Mouse (Mus musculus) lung, postnatal 0 days (tissue): Measurements from ENCODE around the gene Gm20441. TPM values are rescaled to one million over a fixed set of nuclear protein-coding genes. Genes with fewer than 3 reads are reported as not detected.

ENCODE experiments used
- ATAC-seq: fragments of 200-750 bp; cut with Nextera tagmentation; 2 replicates; pipeline ENCODE4 v1.8.0; 2017; ENCODE audit warnings: moderate library complexity
- DNase-seq: peaks from one replicate; pipeline ENCODE4 v3.0.0-alpha.2; 2016; ENCODE audit warnings: low spot score
- H3K27ac ChIP-seq: fragments of 300-500 bp; sonication (generic); 2 replicates; pipeline ENCODE4 v1.5.1; 2014; ENCODE audit warnings: antibody characterized with exemption, mild to moderate bottlenecking, low read length, mixed read lengths
- H3K27me3 ChIP-seq: fragments of 300-500 bp; sonication (generic); replicated peaks from 2 replicates; pipeline ENCODE4 v1.6.1; 2014; ENCODE audit warnings: low read length, mixed read lengths; ENCODE audit not compliant: insufficient read depth
- H3K36me3 ChIP-seq: fragments of 300-500 bp; sonication (generic); 2 replicates; pipeline ENCODE4 v1.6.1; 2014; ENCODE audit warnings: low read length, mixed read lengths; ENCODE audit not compliant: insufficient read depth
- H3K4me1 ChIP-seq: fragments of 300-500 bp; sonication (generic); 2 replicates; pipeline ENCODE4 v1.6.1; 2014; ENCODE audit warnings: antibody characterized with exemption, low read depth, low read length, mixed read lengths; ENCODE audit not compliant: insufficient read depth
- H3K4me2 ChIP-seq: fragments of 300-500 bp; sonication (generic); replicated peaks from 2 replicates; pipeline ENCODE4 v1.6.1; 2014; ENCODE audit warnings: low read depth, mild to moderate bottlenecking, low read length, moderate library complexity, mixed read lengths
- H3K4me3 ChIP-seq: fragments of 300-500 bp; sonication (generic); 2 replicates; pipeline ENCODE4 v1.5.1; 2014; ENCODE audit warnings: low read depth, low read length
- H3K9ac ChIP-seq: fragments of 300-500 bp; sonication (generic); replicated peaks from 2 replicates; pipeline ENCODE4 v1.6.1; 2014; ENCODE audit warnings: low read depth, mild to moderate bottlenecking
- H3K9me3 ChIP-seq: fragments of 300-500 bp; sonication (generic); 2 replicates; pipeline ENCODE4 v1.6.1; 2016; ENCODE audit warnings: low read length, mixed read lengths
- CTCF ChIP-seq: IDR thresholded peaks from 2 replicates; pipeline ENCODE4 v1.5.1; 2016; ENCODE audit warnings: antibody characterized with exemption, mild to moderate bottlenecking
- EP300 ChIP-seq: IDR thresholded peaks from 2 replicates; pipeline ENCODE4 v1.6.1; 2016; ENCODE audit warnings: antibody characterized with exemption, mild to moderate bottlenecking, control low read depth
- WGBS: fragments of 180-500 bp; shearing (Covaris S2); extraction: QIAGEN DNeasy Blood & Tissue Kit; methylation state at CpG from one replicate; pipeline ENCODE4 v1.1.7; 2014; 5-methylcytosine and 5-hydroxymethylcytosine counted together
- polyA plus RNA-seq: library from polyadenylated mRNA; unstranded; fragments of >200 nt; fragmentation: Nextera tagmentation; extraction: Ambion mirVana; gene quantifications from 2 replicates; pipeline ENCODE4 v1.2.1, GENCODE M21; 2015

Gene Gm20441
- not detected in 2 replicates for polyA plus RNA-seq

DNA sequence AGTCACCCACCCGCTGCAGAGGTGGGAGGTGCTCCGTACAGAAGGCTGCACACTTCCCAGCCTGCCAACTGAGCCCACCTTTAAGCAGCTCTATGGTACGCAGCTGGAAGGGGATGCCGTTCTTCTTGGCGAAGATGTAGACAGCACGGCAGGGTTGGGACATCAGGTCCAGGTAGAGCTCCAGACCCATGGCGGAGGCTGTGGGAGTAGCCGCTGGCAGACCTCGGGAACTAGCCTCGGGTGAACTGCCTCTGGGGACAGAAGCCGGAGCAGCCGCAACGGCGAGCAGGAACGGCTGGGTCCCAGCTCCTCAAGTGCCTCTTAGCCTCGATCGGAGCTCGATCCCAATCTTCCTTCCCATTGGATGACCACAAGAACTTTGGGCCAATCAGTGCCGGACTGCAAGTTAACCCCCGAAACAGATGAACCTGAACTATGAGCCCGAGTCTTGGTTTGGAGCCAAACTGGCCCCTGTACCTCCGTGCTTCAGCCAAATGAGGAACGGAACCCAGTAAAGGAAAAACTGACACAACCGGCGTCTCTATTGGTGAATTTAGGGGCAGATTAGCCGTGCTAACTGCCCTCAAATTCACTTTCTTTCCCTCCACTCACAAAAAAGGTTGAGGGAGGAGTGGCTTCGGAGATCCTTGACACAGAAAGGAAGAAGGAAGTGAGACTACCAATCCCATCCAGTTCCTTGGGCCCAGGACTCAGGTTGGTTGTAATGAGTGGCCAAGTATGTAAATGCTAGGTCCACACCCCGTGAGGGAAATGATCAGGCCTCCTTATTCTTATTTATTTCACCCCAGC is at the start of gene Gm20441, which contains the start of gene Gstt3:
Gene Gm20441, minus strand, starts transcription at position 186 of the 810 bp plus-strand sequence.
Gene Gstt3, minus strand, starts transcription at position 646 of the 810 bp plus-strand sequence.
- peak; percentile 92 for ATAC-seq
- H3K9me3 ChIP-seq: no peaks in the 10 kb centered on the region
- DNase-seq: peak; percentile 94
- H3K4me3 ChIP-seq: peak within 1 kb of the TSS; percentile 51
- H3K36me3 ChIP-seq: no peaks in the 10 kb centered on the region
- no peak for TF ChIP-seq EP300
- 0 out of 2 replicates have a peak, but pooled peaks have one; percentile 5 for TF ChIP-seq CTCF
- WGBS: 1% methylated on average over 28 of the region's 28 CpGs
- H3K27me3 ChIP-seq: no peaks in the 10 kb centered on the region
- peak within 1 kb of the TSS; percentile 85 for H3K4me2 ChIP-seq
- H3K4me1 ChIP-seq: 0 out of 2 replicates have a peak, but pooled peaks cover 4% of the 10 kb centered on the region
- peak within 1 kb of the TSS; percentile 82 for H3K27ac ChIP-seq
- H3K9ac ChIP-seq: peak within 1 kb of the TSS; percentile 54

DNA sequence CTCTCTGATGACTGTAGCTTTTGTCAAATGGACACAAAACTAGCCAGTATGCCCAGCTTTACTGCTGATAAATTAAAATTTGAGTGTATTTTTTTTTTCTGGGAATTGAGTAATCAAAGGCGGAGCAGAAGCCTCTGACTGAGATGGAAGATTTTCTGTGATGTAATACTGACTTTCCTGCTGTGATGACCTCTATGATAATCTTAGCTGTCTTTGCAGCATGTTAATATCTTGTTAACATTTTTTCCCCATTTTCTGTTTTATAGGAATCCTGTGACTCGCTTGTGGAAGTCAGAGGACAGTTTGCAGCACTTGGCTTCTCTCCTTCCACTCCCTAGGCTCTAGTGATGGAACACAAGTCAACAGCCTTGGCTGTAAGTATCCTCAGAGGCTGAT is 49.5 kb upstream of the Gm20441 start:
- Histone ChIP-seq H3K9me3 (no peaks in the 10 kb centered on the region), H3K4me2 (no peak overlapping the region), H3K4me1 (no peaks in the 10 kb centered on the region), H3K27me3 (no peaks in the 10 kb centered on the region), H3K4me3 (no peak overlapping the region), H3K36me3 (no peaks in the 10 kb centered on the region), H3K27ac (no peak overlapping the region), H3K9ac (no peak overlapping the region)
- 77% methylated on average over 2 of the region's 2 CpGs for WGBS
- TF ChIP-seq CTCF (no peak), EP300 (no peak)
- DNase-seq: no peak
- no peak for ATAC-seq

DNA sequence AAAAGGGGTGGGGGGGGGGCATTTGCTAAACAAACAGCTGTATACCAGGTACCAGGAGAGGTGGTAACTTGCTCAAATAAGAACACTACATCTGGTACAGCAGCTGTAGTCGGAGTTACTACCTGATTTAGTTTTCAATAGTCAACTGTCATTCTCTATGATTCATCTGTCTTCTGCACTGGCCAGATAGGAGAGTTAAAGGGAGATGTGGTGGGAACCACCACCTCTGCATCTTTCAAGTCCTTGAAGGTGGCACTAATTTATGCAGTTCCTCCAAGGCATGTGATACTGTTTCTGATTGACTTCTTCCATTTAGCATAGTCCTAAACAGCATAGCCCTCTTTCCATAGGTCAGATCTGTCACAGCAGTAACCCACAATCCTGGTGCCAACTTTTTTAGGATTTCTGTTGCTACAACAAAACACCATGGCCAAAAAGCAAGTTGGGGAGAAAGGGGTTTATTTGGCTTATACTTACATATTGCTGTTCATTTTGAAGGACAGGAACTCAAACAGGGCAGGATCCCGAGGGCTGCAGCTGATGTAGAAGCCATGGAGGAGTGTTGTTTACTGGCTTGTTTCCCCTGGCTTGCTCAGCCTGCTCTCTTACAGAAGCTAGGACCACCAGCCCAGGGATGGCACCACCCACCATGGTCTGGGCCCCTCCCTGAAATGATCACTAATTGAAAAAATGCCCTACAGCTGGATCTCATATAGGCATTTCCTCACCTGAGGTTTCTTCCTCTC is 48.9 kb upstream of the Gm20441 start:
- Histone ChIP-seq H3K27ac (no peak overlapping the region), H3K4me2 (no peak overlapping the region), H3K9me3 (no peaks in the 10 kb centered on the region), H3K9ac (no peak overlapping the region), H3K4me1 (no peaks in the 10 kb centered on the region), H3K4me3 (no peak overlapping the region), H3K36me3 (no peaks in the 10 kb centered on the region), H3K27me3 (no peaks in the 10 kb centered on the region)
- TF ChIP-seq CTCF (no peak), EP300 (no peak)
- DNase-seq (no peak), ATAC-seq (no peak)
- WGBS: 66% methylated on average over 2 of the region's 2 CpGs

DNA sequence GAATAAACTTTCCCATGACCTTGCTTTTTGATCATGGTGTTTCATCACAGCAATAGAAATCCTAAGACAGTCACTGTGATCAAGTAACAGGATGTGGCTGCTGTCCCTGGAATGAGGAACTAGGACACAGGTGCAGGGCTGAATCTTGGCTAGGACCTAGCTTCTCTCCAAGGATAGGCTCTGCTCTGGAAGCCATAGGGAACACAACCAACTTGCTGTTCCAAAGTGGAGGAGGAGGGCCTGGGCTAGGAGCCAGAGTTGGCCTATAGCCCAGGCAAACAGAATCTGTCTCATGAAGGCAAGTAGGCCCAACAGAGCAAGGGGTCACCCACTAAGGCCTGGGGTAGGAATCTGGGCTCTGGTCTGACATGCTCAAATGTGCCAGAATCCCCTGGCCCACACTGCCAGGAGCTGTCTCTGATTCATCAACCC is 47.8 kb upstream of the Gm20441 start:
- no peak for TF ChIP-seq CTCF
- TF ChIP-seq EP300: no peak
- no peak overlapping the region for H3K9ac ChIP-seq
- DNase-seq (peak; percentile 21), ATAC-seq (no peak)
- no peak overlapping the region for H3K4me2 ChIP-seq
- H3K27me3 ChIP-seq: no peaks in the 10 kb centered on the region
- H3K27ac ChIP-seq: no peak overlapping the region
- H3K36me3 ChIP-seq: no peaks in the 10 kb centered on the region
- no peaks in the 10 kb centered on the region for H3K9me3 ChIP-seq
- H3K4me3 ChIP-seq: no peak overlapping the region
- H3K4me1 ChIP-seq: no peaks in the 10 kb centered on the region

DNA sequence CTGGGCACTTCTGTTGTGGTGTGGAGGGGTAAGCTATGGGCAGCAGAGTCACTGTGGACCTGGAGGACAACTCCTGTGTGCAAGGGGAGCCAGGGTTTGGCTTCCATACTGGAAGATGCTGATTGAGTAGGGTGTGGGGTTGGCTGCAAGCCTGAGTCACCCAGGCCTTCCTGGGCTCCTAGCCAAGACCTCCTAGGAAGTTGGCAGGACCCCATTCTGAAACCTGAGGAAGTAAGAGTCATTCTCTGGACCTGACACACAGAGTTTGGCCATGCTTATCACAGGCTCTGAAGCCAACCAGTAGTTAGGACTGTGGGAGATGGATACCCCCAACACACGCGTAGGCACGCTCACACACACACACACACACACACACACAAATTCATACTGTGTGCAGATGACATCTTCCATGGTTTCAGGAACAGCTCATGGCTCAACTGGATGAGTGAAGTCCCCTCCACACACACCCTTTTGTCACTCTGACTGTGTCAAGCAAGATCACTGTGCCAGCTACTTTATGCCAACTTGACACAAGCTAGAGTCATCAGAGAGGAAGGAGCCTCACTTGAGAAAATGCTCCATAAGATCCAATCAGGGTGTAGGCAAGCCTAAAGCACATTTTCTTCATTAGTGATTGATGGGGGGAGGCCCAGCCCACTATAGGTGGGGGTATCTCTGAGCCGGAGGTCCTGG is 47.1 kb upstream of the Gm20441 start:
- TF ChIP-seq CTCF: no peak
- TF ChIP-seq EP300: no peak
- 81% methylated on average over 4 of the region's 4 CpGs for WGBS
- peak; percentile 61 for DNase-seq
- Histone ChIP-seq H3K36me3 (no peaks in the 10 kb centered on the region), H3K27ac (no peak overlapping the region), H3K4me1 (no peaks in the 10 kb centered on the region), H3K9ac (no peak overlapping the region), H3K27me3 (no peaks in the 10 kb centered on the region), H3K4me3 (no peak overlapping the region), H3K9me3 (no peaks in the 10 kb centered on the region), H3K4me2 (no peak overlapping the region)
- peak; percentile 37; the same call in 1 of the 2 replicates for ATAC-seq

DNA sequence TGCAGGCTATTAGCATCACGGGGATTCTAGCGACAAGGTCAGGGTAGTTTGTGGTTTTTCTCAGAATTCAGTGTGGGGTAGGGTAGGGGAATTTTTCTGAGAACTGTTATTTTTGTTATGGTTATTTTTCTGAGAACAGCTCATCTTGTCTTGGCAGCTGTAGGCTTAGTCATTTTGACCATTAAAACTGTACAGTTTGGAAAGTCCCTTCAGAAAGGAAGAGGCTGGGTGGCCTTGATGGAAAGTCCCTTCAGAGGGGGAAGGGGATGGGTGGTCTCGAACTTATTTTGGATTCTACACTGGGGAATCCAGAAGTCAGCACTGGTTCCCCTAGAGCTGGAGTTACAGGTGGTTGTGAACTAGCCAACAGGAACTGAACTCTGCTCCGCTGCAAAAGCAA is 43.8 kb upstream of the Gm20441 start:
- Histone ChIP-seq H3K9ac (no peak overlapping the region), H3K36me3 (no peaks in the 10 kb centered on the region), H3K4me2 (no peak overlapping the region), H3K27ac (no peak overlapping the region), H3K4me3 (no peak overlapping the region), H3K27me3 (no peaks in the 10 kb centered on the region), H3K9me3 (no peaks in the 10 kb centered on the region), H3K4me1 (no peaks in the 10 kb centered on the region)
- no peak for TF ChIP-seq EP300
- no peak for TF ChIP-seq CTCF
- no peak for ATAC-seq
- 81% methylated on average over 4 of the region's 4 CpGs for WGBS
- DNase-seq: no peak
